Mouse (Mus musculus) forebrain, embryonic 15.5 days (tissue): Measurements from ENCODE around the gene Iscu. TPM values are rescaled to one million over a fixed set of nuclear protein-coding genes. Genes with fewer than 3 reads are reported as not detected.

Experiments
- ATAC-seq: fragments of 200-750 bp; cut with Nextera tagmentation; replicated peaks from 2 replicates; pipeline ENCODE4 v1.8.0; 2017; ENCODE audit warnings: mild to moderate bottlenecking, moderate TSS enrichment, moderate library complexity
- H3K27ac ChIP-seq: fragments of 300-500 bp; sonication (generic); replicated peaks from 2 replicates; pipeline ENCODE4 v1.5.1; 2015; ENCODE audit warnings: mild to moderate bottlenecking, inconsistent platforms
- H3K27me3 ChIP-seq: fragments of 300-500 bp; sonication (generic); 2 replicates; pipeline ENCODE4 v1.6.1; 2015; ENCODE audit warnings: inconsistent platforms
- H3K36me3 ChIP-seq: fragments of 300-500 bp; sonication (generic); 2 replicates; pipeline ENCODE4 v1.6.1; 2015; ENCODE audit warnings: mild to moderate bottlenecking, inconsistent platforms
- H3K4me1 ChIP-seq: fragments of 300-500 bp; sonication (generic); 2 replicates; pipeline ENCODE4 v1.6.1; 2015; ENCODE audit warnings: inconsistent platforms
- H3K4me2 ChIP-seq: fragments of 300-500 bp; sonication (generic); replicated peaks from 2 replicates; pipeline ENCODE4 v1.6.1; 2015; ENCODE audit warnings: mild to moderate bottlenecking, inconsistent platforms
- H3K4me3 ChIP-seq: fragments of 300-500 bp; sonication (generic); 2 replicates; pipeline ENCODE4 v1.5.1; 2015; ENCODE audit warnings: mild to moderate bottlenecking, inconsistent platforms
- H3K9ac ChIP-seq: fragments of 300-500 bp; sonication (generic); replicated peaks from 2 replicates; pipeline ENCODE4 v1.6.1; 2015; ENCODE audit warnings: mild to moderate bottlenecking, inconsistent platforms
- H3K9me3 ChIP-seq: fragments of 300-500 bp; sonication (generic); 2 replicates; pipeline ENCODE4 v1.6.1; 2016; ENCODE audit warnings: inconsistent platforms
- WGBS: fragments of 180-500 bp; shearing (Covaris S2); methylation state at CpG from one replicate; pipeline ENCODE4 v1.1.7; 2015; ENCODE audit warnings: mixed read lengths; 5-methylcytosine and 5-hydroxymethylcytosine counted together
- polyA plus RNA-seq: library from polyadenylated mRNA; unstranded; fragments of >200 nt; fragmentation: Nextera tagmentation; extraction: Ambion mirVana; gene quantifications from 2 replicates; pipeline ENCODE4 v1.2.1, GENCODE M21; 2015

Gene Iscu
- polyA plus RNA-seq, 1 experiment from 2014 or later: 94.1 TPM

DNA sequence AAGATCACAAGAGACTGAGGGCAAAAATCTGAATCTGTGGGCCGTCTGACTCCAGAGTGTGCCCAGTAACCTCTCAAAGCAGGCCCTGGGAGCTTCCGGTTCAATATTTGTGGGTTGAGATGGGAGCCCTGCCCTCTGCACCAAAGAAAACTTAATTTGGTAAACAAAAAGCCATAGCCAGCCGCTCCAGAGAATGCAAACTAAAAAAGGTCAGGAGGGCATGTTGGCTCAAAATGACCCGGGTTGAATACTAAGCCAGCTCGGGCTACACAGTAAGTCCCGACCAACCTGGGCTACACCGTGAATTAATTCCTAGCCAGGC is 37.6 kb upstream of the Iscu start:
- peak overlapping the region; percentile 65 for H3K9ac ChIP-seq
- H3K4me2 ChIP-seq: peak overlapping the region; percentile 83
- ATAC-seq: peak; percentile 42; the same call in 1 of the 2 replicates

DNA sequence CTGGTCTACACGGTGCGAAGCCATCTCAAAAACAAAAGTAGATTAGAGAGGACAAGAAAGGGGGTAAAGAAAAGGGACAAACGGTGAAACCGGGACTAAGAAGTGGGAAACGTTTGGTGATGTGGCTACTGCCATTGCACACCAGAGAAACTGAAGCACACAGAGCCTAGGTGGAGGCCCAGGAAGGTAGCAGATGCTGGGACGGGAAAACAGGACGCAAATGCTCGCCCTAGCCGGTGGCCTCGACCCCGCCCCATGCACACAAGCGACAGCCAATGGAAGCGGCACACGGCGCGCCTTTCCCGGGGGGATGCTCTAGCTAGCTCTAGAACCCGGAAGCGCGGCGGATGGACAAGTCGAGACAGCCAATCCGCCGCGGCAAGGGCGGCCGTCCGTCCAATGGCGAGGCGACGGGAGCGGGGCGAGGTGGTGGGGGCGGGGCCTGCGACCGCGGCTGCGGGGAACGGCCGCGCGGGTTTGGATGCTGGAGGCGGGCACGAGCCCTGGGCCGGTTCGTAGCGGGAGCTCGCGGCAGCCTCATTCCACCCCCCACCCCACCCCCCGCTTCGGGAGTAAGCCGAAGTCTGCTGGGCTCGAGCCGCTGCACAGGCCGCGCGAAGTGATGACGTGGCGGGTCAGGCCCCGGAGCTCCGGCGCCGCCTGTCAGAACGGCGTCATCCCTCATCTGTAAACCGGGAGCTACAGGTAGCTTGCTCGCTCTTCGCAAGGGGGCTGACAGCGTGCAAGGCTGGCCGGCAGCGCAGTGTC is 37.0 kb upstream of the Iscu start, which contains the start of gene Ficd:
Gene Ficd (plus strand): TSS at position 459 of the 768 bp plus-strand sequence.
- H3K27me3 ChIP-seq: no peaks in the 10 kb centered on the region
- peaks cover 25% of the 10 kb centered on the region for H3K4me1 ChIP-seq
- no peaks in the 10 kb centered on the region for H3K9me3 ChIP-seq
- peak; percentile 97 for ATAC-seq
- peak within 1 kb of the TSS; percentile 99 for H3K27ac ChIP-seq
- peak within 1 kb of the TSS; percentile 87 for H3K4me3 ChIP-seq
- WGBS: under 1% methylated on average over 70 of the region's 71 CpGs
- peak within 1 kb of the TSS; percentile 83 for H3K4me2 ChIP-seq
- H3K9ac ChIP-seq: peak within 1 kb of the TSS; percentile 65
- peaks cover 24% of the 10 kb centered on the region for H3K36me3 ChIP-seq

More for the DNA sequence above, 37.6 kb upstream of the Iscu start:
- H3K27ac ChIP-seq: peak overlapping the region; percentile 99
- peak overlapping the region; percentile 87 for H3K4me3 ChIP-seq
- H3K4me1 ChIP-seq: peaks cover 25% of the 10 kb centered on the region
- H3K9me3 ChIP-seq: no peaks in the 10 kb centered on the region
- peaks cover 21% of the 10 kb centered on the region for H3K36me3 ChIP-seq
- H3K27me3 ChIP-seq: no peaks in the 10 kb centered on the region
- WGBS: 35% methylated on average over 7 of the region's 7 CpGs

- H3K9me3 ChIP-seq: no peaks in the 10 kb centered on the region
- H3K27ac ChIP-seq: peak overlapping the region; percentile 99
- H3K4me3 ChIP-seq: peak overlapping the region; percentile 87
- peak overlapping the region; percentile 65 for H3K9ac ChIP-seq
- peaks cover 23% of the 10 kb centered on the region for H3K4me1 ChIP-seq
- no peak; the same call in none of the 2 replicates for ATAC-seq
- 7% methylated on average over 9 of the region's 10 CpGs for WGBS
- H3K4me2 ChIP-seq: peak overlapping the region; percentile 83
- no peaks in the 10 kb centered on the region for H3K27me3 ChIP-seq
- peaks cover 30% of the 10 kb centered on the region for H3K36me3 ChIP-seq
These were observed 36.4 kb upstream of the Iscu start for GRCm38 (mm10) chr5:113736113-113736502.

DNA sequence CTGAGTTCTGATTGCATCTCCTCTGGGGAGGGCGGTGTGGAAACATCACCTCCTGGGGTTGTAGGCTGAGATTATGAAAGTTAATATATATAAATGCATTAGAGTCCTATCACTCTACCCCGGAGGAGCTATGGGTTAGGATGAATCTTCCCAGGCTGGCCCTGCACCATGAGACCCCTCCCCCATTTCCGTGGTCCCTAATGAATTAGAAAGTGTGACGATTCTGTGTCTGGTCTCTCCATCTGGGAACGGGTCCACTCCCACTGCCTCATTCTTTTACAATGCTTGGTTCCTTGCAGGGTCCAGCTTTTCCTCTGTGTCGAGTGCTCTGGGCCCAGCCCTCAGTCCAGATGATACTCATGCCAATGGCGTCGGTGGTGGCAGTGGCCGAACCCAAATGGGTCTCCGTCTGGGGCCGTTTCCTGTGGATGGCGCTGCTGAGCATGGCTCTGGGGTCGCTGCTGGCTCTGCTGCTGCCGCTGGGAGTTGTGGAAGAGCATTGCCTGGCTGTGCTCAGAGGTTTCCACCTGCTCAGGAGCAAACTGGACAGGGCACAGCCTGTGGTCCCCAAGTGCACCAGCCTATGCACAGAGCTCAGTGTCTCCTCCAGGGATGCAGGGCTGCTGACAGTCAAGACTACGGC is 35.9 kb upstream of the Iscu start:
- Histone ChIP-seq H3K4me1 (peaks cover 23% of the 10 kb centered on the region), H3K27ac (peak overlapping the region; percentile 99; the same call in 1 of the 2 replicates), H3K36me3 (peaks cover 35% of the 10 kb centered on the region), H3K4me3 (peak overlapping the region; percentile 87), H3K9ac (peak overlapping the region; percentile 65), H3K9me3 (no peaks in the 10 kb centered on the region), H3K4me2 (peak overlapping the region; percentile 83), H3K27me3 (no peaks in the 10 kb centered on the region)
- no peak for ATAC-seq
- 44% methylated on average over 15 of the region's 15 CpGs for WGBS

- H3K36me3 ChIP-seq: peaks cover 46% of the 10 kb centered on the region
- H3K4me3 ChIP-seq: no peak overlapping the region
- H3K9me3 ChIP-seq: no peaks in the 10 kb centered on the region
- no peak overlapping the region for H3K27ac ChIP-seq
- H3K27me3 ChIP-seq: no peaks in the 10 kb centered on the region
- 91% methylated on average over 11 of the region's 11 CpGs for WGBS
- H3K9ac ChIP-seq: no peak overlapping the region
- no peak overlapping the region for H3K4me2 ChIP-seq
- peaks cover 23% of the 10 kb centered on the region for H3K4me1 ChIP-seq
- ATAC-seq: no peak
These were observed 34.8 kb upstream of the Iscu start for GRCm38 (mm10) chr5:113737607-113738237.

GRCm38 (mm10) chr5:113747629-113748028 is 24.9 kb upstream of the Iscu start:
- no peak overlapping the region for H3K9ac ChIP-seq
- H3K4me2 ChIP-seq: no peak overlapping the region
- ATAC-seq: no peak
- H3K9me3 ChIP-seq: no peaks in the 10 kb centered on the region
- 99% methylated on average over 5 of the region's 5 CpGs for WGBS
- H3K4me1 ChIP-seq: no peaks in the 10 kb centered on the region
- peaks cover 98% of the 10 kb centered on the region for H3K36me3 ChIP-seq
- H3K27ac ChIP-seq: no peak overlapping the region
- H3K27me3 ChIP-seq: no peaks in the 10 kb centered on the region
- no peak overlapping the region for H3K4me3 ChIP-seq

- H3K36me3 ChIP-seq: peaks cover 98% of the 10 kb centered on the region
- no peak for ATAC-seq
- 93% methylated on average over 13 of the region's 13 CpGs for WGBS
- H3K4me1 ChIP-seq: no peaks in the 10 kb centered on the region
- no peak overlapping the region for H3K9ac ChIP-seq
- no peaks in the 10 kb centered on the region for H3K9me3 ChIP-seq
- H3K27ac ChIP-seq: no peak overlapping the region
- H3K4me3 ChIP-seq: no peak overlapping the region
- no peak overlapping the region for H3K4me2 ChIP-seq
- no peaks in the 10 kb centered on the region for H3K27me3 ChIP-seq
These were observed 23.8 kb upstream of the Iscu start for GRCm38 (mm10) chr5:113748556-113749331.

GRCm38 (mm10) chr5:113751521-113752157 is 20.9 kb upstream of the Iscu start:
- peaks cover 96% of the 10 kb centered on the region for H3K36me3 ChIP-seq
- 90% methylated on average over 9 of the region's 9 CpGs for WGBS
- H3K4me1 ChIP-seq: no peaks in the 10 kb centered on the region
- no peak overlapping the region for H3K4me2 ChIP-seq
- H3K9ac ChIP-seq: no peak overlapping the region
- no peaks in the 10 kb centered on the region for H3K27me3 ChIP-seq
- no peak overlapping the region for H3K4me3 ChIP-seq
- no peaks in the 10 kb centered on the region for H3K9me3 ChIP-seq
- no peak overlapping the region for H3K27ac ChIP-seq
- ATAC-seq: no peak

DNA sequence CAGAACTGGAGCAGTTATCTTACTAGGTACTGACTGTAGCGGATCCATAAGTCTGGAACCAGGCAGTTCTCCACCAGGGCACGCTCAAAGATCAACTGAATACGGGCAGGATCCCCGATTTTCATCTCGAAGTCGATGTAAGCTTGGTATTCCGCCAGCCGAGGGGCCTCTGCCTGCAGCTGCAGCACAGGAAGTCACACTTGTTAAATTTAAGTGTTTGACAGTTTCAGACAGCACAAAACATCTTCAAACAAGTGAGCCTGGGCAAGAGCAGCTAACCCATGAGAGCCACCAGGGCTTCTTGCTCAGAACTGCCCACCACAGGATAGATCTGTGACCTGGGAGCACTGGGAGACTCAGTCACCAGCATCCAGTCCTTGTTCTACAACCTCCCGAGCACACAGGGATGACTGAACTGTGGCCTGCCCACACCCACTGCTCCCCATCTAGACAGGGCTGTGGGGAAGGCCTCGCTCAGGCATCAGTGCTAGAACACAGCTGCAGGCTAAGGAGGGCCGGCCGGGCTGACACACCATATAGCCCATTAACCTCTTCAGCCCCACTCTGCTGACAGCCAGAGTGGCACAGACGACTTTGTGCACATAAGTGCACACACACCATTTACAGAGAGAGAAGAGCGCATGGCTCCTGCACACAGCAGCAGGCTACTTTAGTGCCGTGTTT is 17.1 kb upstream of the Iscu start:
- Histone ChIP-seq H3K9ac (no peak overlapping the region), H3K27ac (no peak overlapping the region), H3K27me3 (no peaks in the 10 kb centered on the region), H3K4me1 (no peaks in the 10 kb centered on the region), H3K4me3 (no peak overlapping the region), H3K4me2 (no peak overlapping the region), H3K9me3 (no peaks in the 10 kb centered on the region), H3K36me3 (peaks cover 93% of the 10 kb centered on the region)
- WGBS: 92% methylated on average over 15 of the region's 15 CpGs
- no peak for ATAC-seq

DNA sequence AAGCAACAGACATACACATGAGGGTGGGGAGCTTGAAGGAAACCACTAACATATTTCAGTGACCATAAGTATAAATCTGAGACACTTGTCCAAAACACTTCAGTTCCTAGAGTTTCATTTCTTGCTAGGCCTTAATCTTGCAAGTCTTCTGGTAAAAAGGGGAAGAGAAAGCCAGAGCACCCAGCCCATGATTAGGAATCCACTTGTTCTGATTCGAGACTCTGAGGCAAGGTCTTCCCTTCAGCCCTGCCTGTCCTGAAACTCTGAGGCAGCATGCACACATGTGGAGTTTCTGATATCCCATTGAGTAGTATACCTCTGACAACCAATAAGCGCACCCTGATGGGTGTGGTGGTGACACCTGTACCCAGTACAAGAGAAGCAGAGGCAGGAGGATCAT is 11.0 kb upstream of the Iscu start:
- ATAC-seq: no peak
- H3K27me3 ChIP-seq: no peaks in the 10 kb centered on the region
- peaks cover 66% of the 10 kb centered on the region for H3K36me3 ChIP-seq
- H3K4me2 ChIP-seq: no peak overlapping the region
- WGBS: 95% methylated on average over 2 of the region's 2 CpGs
- H3K4me3 ChIP-seq: no peak overlapping the region
- H3K9me3 ChIP-seq: no peaks in the 10 kb centered on the region
- H3K27ac ChIP-seq: no peak overlapping the region
- H3K9ac ChIP-seq: no peak overlapping the region
- no peaks in the 10 kb centered on the region for H3K4me1 ChIP-seq

DNA sequence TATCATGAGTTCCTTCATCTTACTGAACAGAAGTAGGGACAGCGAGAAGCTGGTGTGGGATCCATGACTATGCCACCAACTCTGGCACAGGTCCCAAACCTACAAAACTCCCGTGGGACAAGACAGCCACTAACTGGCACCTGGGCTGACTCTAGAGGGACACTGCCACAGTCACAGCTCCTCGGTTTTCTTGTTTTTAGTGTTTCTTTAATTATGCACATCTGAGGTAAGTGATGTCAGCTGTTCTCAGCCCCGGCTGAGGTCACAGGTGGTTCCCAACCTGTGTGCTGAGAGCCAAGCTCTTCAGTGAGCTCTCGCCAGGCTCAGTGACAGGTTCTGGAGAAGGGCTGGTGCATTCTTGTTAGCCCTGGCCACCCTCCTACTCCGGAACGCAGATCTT is 8.1 kb upstream of the Iscu start:
- peaks cover 8% of the 10 kb centered on the region for H3K4me1 ChIP-seq
- no peaks in the 10 kb centered on the region for H3K9me3 ChIP-seq
- no peak overlapping the region for H3K4me2 ChIP-seq
- no peak for ATAC-seq
- H3K4me3 ChIP-seq: no peak overlapping the region
- peaks cover 43% of the 10 kb centered on the region for H3K36me3 ChIP-seq
- H3K9ac ChIP-seq: no peak overlapping the region
- WGBS: 94% methylated on average over 7 of the region's 7 CpGs
- H3K27me3 ChIP-seq: no peaks in the 10 kb centered on the region
- no peak overlapping the region for H3K27ac ChIP-seq
